Mouse (Mus musculus) kidney, adult 2 months (tissue): ENCODE results near the gene Styk1.

ENCODE experiments used
- CTCF ChIP-seq: fragments of 200-500 bp; conservative IDR thresholded peaks from 2 replicates; pipeline ENCODE4 v1.5.1; 2011; ENCODE audit warnings: low read depth, mild to moderate bottlenecking, control low read depth, low read length, moderate library complexity, mixed read lengths; ENCODE audit not compliant: insufficient read depth, insufficient read length
- POLR2A ChIP-seq: fragments of 200-500 bp; IDR thresholded peaks from one replicate; pipeline ENCODE4 v1.6.1; 2011; ENCODE audit warnings: low read depth, low read length, control low read depth

- TF ChIP-seq CTCF, result no peak
- no peak for TF ChIP-seq POLR2A
Measured at GRCm38 (mm10) chr6:131262009-131262408, 91.4 kb downstream of the Styk1 start.
